Mouse (Mus musculus) cerebellum, adult 9-11 months (tissue): Measurements from ENCODE around the gene Arap1.

Experiments used
- DNase-seq: peaks from one replicate; pipeline ENCODE4 v3.0.0; 2022

Arap1 gene

GRCm38 (mm10) chr7:101401510-101401909 is 53.6 kb downstream of the Arap1 start:
- DNase-seq, result no peak

- no peak for DNase-seq
Observed at GRCm38 (mm10) chr7:101403831-101404230, 56.0 kb downstream of the Arap1 start.

DNA sequence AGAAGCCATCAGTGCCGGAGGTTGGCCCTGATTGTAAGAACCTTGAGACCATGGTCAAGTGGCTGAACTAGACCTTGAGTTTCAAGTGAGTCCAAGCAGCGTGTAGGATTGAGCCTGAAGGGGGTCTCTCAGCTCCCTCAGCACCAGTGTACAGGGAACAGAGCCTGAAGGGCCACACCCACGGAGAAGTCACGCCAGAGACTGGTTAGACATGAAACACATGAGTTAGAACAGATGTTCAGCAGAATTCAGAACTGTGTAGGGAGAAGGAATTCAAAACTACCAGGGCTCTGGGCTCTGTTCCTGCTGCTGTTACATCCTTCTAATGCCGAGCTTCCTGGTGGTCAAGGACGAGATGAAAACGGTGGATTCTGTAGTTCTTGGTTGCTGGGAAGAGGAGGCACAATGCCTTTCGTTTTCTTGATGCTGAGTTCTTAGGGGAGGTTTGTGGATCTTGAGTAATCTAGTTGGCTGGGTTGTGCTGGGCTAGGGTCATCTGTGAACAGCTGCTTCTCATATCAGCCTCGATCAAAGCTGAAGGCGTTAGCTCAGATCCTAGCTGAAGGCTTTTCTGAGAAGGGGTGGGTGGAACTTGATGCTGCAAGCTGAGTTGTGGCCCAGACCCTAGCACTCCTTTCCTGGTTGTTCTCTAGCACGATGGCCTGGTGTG is 62.5 kb downstream of the Arap1 start, which contains the start of gene Gm45837:
Gene Gm45837, plus strand, starts transcription at position 620 of the 670 bp plus-strand sequence.
- DNase-seq, result no peak

DNA sequence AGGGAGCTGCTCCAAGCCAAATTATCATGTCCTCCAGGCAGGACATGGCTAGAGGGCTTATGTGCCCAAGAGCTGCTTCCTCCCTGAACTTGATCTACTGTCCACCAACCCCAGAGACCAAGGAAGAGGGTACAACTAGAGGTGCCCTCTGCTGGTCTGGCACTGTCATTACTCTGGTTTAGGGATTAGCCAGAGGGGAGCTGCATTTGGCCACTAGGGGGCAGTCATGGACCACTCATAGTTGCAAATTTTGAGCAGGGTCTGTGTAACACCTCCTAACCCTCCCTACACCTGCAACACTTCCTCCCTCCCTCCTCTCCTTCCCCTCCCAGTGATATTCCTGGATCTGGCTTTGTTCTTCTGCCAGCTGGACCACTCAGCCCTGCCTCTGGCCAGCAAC is 64.9 kb downstream of the Arap1 start:
- DNase-seq, result peak; percentile 57

DNA sequence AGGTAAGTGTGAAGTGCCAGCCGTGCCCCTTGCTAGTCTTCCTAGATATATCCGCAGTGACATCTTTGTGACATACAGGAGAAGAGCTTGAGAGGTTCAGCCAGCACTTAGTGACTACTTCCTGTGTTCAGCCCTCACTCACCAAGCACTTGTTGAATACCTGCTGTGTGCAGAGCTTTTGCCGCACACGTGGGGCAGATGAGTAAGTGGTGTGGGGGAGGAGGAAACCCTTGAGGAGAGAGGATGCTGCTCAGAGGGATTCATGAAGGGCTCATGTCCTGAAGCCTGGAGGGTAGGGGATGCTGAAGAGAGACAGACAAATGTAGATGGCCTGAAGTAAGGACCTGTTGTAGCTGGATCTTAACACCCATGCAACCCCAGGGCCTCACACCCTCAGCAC is 66.3 kb downstream of the Arap1 start:
- DNase-seq, result no peak

GRCm38 (mm10) chr7:101414661-101415511 is 67.0 kb downstream of the Arap1 start:
- no peak for DNase-seq

DNA sequence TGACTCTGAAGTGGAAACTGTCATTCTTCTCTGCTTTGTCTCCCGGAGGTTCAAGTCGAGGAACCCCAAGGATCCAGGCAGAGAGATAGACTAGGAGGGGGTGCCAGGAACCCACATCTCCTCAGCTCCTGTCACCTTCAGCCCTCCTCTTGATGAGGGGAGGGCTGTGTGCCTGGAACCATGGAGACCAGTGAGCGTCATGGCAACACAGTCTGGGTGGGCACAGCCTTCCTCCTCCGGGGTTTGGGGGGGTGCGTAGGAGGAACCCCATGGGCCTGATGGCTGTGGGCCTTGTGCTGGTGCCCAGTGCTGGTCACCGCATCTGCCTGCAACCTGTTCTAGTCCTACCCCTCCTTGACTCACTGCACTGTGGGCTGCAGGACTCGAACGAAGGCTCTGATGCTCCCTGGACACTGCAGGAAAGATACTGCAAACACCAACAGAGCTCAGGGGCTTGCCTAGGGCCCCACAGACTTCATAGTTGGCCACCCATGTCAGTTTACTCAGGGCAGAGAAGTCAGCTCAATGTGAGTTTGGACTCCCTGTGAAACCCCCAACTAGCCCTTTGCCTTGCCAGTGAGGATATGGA is 67.7 kb downstream of the Arap1 start:
- DNase-seq, result no peak

DNA sequence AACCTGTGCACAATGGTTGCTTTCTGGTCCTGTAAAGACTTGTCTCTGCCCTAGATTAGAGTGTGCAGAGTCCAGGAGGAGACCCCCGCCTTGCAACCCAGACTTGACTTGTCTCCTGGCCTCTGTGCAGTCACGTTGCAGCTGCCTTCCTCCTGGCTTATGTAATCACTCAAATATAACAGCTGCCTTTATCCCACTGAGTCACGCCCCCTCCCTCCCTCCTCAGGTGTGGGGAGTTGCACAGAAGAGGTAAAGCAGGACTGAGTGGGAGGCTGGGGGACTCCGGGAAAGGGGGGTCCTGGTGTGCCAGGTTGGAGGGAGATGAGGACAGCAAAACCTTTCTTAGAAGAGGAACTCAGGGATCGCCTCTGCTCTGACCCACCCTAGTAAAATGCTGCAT is 68.5 kb downstream of the Arap1 start:
- DNase-seq, result no peak

DNA sequence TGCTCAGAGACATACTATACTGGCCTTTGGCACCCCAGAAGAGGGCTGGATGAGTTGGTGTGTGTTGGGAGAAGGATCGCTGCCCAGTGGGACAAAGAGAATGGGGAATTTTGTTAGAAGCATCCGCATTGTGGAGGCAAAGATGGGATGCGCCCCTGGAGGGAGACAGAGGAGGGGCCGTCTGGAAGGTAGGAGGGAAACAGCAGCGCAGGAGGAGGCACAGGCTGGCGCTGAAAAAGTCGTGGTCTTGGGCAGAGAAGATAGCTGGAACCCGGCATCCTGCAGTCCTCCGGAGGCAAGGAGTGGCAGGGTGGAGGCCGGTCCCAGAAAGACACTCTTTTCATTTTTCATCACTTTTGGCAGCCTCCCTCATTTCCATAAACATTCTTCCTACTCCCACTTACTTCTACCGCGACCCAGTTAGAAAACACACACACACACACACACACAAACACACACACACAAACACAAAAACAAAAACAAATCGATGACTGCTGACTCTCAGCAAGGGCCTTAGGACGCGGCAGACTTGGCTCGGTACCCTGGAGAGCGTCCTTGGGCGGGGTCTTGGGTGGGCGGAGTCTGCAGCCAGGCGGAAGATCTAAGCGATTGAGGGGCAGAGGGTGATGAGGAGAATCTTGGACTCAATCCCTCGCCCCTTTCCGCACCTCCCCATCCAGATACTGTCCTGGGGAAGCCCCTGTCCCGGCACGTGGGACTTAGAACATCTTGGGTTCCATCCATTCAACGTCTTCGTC is 71.3 kb downstream of the Arap1 start:
- no peak for DNase-seq

GRCm38 (mm10) chr7:101421529-101421928 is 73.7 kb downstream of the Arap1 start, which contains the start of gene Pde2a:
Pde2a (plus strand) TSS chr7:101421691.
- DNase-seq, result no peak

DNA sequence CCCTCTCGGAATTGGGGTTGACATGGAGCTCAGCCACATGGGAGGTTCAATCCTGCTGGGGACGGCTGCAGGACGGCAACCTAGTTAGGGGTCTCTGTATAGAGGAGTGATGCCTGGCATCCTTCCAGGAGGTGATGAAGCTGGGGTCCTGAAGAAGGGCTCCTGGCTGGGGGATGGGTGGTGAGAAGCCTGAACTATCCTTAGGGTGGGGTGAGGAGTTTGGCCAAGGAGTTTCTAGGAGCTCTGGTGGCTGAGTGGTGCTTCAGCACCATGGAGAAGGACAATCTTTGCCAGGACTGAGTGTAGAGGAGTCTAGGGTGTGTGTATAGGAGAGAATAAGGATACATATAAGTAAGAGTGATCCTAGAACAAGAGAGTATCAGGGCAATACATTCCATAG is 74.2 kb downstream of the Arap1 start:
- DNase-seq, result no peak

DNA sequence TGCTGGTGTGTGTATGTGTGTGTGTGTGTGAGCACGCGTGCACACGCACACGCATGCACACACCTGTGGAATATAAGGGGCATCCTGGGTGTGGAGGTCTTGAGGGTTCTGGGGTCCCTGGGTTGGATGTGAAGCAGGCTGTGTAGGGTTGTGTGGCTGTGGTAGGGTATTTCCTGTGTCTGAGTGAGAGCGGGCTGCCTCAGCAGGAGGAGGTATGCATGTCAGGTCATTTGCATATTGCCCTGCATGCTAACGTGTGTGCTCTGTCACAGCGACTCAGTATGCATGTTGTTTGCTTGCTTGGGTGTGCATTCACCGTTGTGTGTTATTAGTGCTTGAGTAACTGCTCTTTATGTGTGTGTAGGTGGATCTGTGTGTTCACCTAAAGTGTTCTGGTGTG is 74.8 kb downstream of the Arap1 start:
- DNase-seq, result no peak

GRCm38 (mm10) chr7:101423970-101424369 is 76.1 kb downstream of the Arap1 start:
- DNase-seq, result no peak

GRCm38 (mm10) chr7:101426692-101427091 is 78.8 kb downstream of the Arap1 start:
- DNase-seq, result no peak

- no peak for DNase-seq
Observed at GRCm38 (mm10) chr7:101427736-101428135, 79.9 kb downstream of the Arap1 start.

DNA sequence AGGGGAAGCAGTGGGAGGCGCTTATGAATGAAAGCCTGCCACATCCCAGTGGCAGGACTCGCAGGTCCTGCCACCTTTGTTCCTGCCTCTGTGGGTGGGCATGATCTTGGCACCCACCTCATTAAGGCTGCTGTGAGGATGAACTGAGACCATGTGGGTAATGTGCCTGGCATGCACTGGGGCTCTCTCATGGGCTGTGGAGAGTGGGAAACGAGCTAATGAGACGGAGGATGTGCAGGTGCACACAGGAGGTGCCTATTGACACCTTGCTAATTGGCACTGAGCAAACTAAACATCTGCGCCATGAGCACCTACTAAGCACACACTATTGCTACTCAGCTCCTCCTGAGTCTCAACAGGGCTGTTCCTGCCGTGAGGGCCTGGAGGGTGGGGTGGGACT is 87.2 kb downstream of the Arap1 start:
- no peak for DNase-seq

- no peak for DNase-seq
Observed at GRCm38 (mm10) chr7:101437876-101438275, 90.0 kb downstream of the Arap1 start.

- DNase-seq, result no peak
Observed at GRCm38 (mm10) chr7:101443093-101443492, 95.2 kb downstream of the Arap1 start.

GRCm38 (mm10) chr7:101444211-101444610 is 96.3 kb downstream of the Arap1 start:
- no peak for DNase-seq

GRCm38 (mm10) chr7:101449855-101450254 is 102.0 kb downstream of the Arap1 start:
- no peak for DNase-seq

GRCm38 (mm10) chr7:101450422-101451401 is 102.8 kb downstream of the Arap1 start:
- DNase-seq, result peak; percentile 72

GRCm38 (mm10) chr7:101452669-101453068 is 104.8 kb downstream of the Arap1 start:
- no peak for DNase-seq
